Mouse (Mus musculus): ENCODE results near the gene Vmn1r75. TPM values are rescaled to one million over a fixed set of nuclear protein-coding genes. Genes with fewer than 3 reads are reported as not detected.

Gene Vmn1r75
- not detected in 2 replicates for total RNA-seq (2023)

DNA sequence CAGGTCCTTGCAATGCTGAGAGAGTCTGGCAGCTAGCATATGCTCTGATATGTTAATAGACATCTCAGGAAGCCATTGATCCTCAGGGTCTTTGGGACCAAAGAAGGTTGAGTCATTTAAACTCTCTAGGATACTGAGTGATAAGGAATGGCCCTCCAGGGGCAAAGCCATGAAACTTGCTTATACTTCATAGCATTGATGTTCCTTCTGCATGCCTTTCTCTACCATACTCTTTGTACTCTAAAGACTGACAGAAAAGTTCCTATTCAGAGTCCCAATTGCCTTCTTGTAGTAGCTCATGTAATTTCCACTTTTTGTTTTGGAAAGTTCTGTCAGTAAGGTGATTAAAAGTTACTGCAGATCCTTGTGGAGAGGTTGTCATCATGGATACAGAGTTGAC is at the start of gene Vmn1r75:
TSS of gene Vmn1r75 (plus strand) at position 301 of the 400 bp plus-strand sequence.

DNA sequence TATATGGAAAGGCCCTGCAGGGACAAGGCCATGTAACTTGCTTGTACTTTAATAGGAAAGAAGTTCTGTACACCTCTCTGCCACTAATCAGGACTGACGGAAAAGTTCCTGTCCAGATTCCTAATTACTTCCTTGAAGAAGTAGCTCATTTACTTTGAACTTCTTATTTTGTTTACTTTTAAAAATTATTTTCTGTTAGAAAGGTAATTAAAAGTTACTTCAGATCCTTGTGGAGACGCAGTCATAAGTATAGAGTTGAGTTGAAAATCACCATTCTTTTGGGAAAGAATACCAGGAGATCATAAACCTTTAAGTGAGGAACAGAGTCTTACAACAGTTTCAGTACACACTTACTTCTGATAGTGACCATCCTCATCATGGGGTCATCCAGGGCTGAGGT is 40.8 kb upstream of the Vmn1r75 start, which contains the start of gene Vmn1r74:
TSS of gene Vmn1r74 (plus strand) at position 301 of the 400 bp plus-strand sequence.

Other genes with a start within 250 kb of the Vmn1r75 start
- gene Vmn1r72, start 194.5 kb upstream of the Vmn1r75 start, total RNA-seq (2023) = 0.20 and 0.41 TPM in 2 replicates
- not detected in 2 replicates for gene Vmn1r73, start 144.4 kb upstream of the Vmn1r75 start, total RNA-seq (2023)
- gene Vmn1r74, start 40.6 kb upstream of the Vmn1r75 start, total RNA-seq (2023) = not detected in 2 replicates
- not detected in 2 replicates for gene Vmn1r76, start 63.6 kb downstream of the Vmn1r75 start, total RNA-seq (2023)
- not detected in 2 replicates for gene Vmn1r77, start 162.1 kb downstream of the Vmn1r75 start, total RNA-seq (2023)